Mouse (Mus musculus) cortical plate, adult 2 months (tissue): Measurements from ENCODE around the gene Tmem119.

Experiments
- CTCF ChIP-seq: fragments of 200-500 bp; IDR thresholded peaks from 2 replicates; pipeline ENCODE4 v1.5.1; 2011; ENCODE audit warnings: mild to moderate bottlenecking, control low read depth, low read length; ENCODE audit not compliant: insufficient read depth; ENCODE audit errors: extremely low read depth
- POLR2A ChIP-seq: fragments of 200-500 bp; IDR thresholded peaks from 2 replicates; pipeline ENCODE4 v1.6.1; 2011; ENCODE audit warnings: mild to moderate bottlenecking, low read length, control low read depth; ENCODE audit not compliant: insufficient read depth; ENCODE audit errors: extremely low read depth

DNA sequence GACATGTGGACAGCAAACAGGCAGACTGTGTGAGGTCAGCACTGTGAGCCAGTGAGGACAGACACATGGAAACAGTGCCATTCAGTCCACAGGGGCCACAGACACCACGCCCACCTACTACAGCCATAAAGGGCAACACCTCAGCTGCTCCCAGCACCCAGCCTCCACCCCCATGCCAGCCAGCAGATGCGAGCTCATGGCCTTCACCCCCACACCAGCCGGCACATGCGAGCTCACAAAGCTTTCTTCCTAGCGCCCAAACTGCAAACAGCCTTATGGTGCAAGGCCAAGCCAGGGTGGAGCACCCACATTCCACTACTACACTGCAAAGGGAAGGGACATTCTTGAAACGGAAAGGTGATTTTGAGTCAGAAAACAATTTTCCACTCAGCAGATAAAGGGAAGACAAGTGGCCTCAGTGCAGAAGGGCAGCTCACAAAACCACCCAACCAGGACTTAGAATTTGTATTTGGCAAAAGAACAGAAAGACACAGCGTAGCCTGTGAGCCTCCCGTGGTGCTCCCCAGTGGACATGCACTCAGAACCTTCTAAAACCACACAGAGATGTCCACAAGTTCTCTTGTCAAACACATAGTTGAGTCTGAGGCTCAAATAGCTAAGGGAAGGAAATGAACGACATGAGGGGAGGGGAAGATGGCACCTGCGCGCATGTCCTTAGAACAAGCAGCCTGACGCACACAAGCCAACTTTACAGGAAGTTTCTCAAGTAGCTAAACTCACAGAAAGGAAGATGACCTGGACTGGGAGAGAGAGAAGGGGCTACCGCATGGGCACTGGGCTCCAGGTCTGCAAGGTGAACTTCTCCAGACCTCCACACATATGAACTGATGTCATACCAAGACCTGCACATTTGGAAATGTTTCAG, 34.4 kb downstream of the Tmem119 start:
- TF ChIP-seq CTCF: no peak
- TF ChIP-seq POLR2A: no peak
